Mouse (Mus musculus) ES-E14 (cell line): ENCODE data around the gene Slc35f1. TPM values are rescaled to one million over a fixed set of nuclear protein-coding genes. Genes with fewer than 3 reads are reported as not detected.

Source experiments
- DNase-seq: peaks from one replicate; pipeline ENCODE4 v3.0.0-alpha.2; 2013; ENCODE audit warnings: low read depth, low spot score
- H3K27ac ChIP-seq: 2 replicates; pipeline ENCODE4 v1.5.1; 2012; ENCODE audit warnings: low read depth, mild to moderate bottlenecking, low read length, moderate library complexity, mixed read lengths; ENCODE audit not compliant: poor library complexity, insufficient read depth, severe bottlenecking
- H3K36me3 ChIP-seq: 2 replicates; pipeline ENCODE4 v1.6.1; 2012; ENCODE audit warnings: mild to moderate bottlenecking, low read length, moderate library complexity, mixed read lengths; ENCODE audit not compliant: control insufficient read depth, poor library complexity, insufficient read depth, severe bottlenecking
- H3K4me1 ChIP-seq, 2 experiments: fragments of 150-350 bp in 1 of 2; sonication (generic) in 1 of 2; 2 replicates each; pipeline ENCODE4 v1.6.1; 2012; ENCODE audit warnings: low read length in 2 of 2, mild to moderate bottlenecking in 1 of 2, mixed read lengths in 1 of 2; ENCODE audit not compliant: control insufficient read depth in 2 of 2, insufficient read depth in 2 of 2, poor library complexity in 1 of 2
- H3K4me3 ChIP-seq, 2 experiments: fragments of 150-350 bp in 1 of 2; sonication (generic) in 1 of 2; 2 replicates each; pipeline ENCODE4 v1.5.1; 2012; ENCODE audit warnings: low read length in 2 of 2, low read depth in 1 of 2, mild to moderate bottlenecking in 1 of 2, mixed read lengths in 1 of 2; ENCODE audit not compliant: insufficient read depth in 1 of 2, poor library complexity in 1 of 2, severe bottlenecking in 1 of 2
- H3K9ac ChIP-seq: 2 replicates; pipeline ENCODE4 v1.6.1; 2012; ENCODE audit warnings: low read depth, mild to moderate bottlenecking, low read length, mixed read lengths; ENCODE audit not compliant: poor library complexity, insufficient read depth, severe bottlenecking
- H3K9me3 ChIP-seq: fragments of 150-350 bp; sonication (generic); 2 replicates; pipeline ENCODE4 v1.6.1; 2012; ENCODE audit warnings: low read depth, mild to moderate bottlenecking, low read length; ENCODE audit not compliant: control insufficient read depth, insufficient read depth
- CHD2 ChIP-seq: IDR thresholded peaks from 2 replicates; pipeline ENCODE4 v1.6.1; 2014; ENCODE audit warnings: mild to moderate bottlenecking, low read depth, low read length, inconsistent platforms
- HCFC1 ChIP-seq: IDR thresholded peaks from 2 replicates; pipeline ENCODE4 v1.6.1; 2012; ENCODE audit warnings: low read length, inconsistent platforms, borderline replicate concordance; ENCODE audit not compliant: insufficient read depth
- MAFK ChIP-seq: IDR thresholded peaks from 2 replicates; pipeline ENCODE4 v1.6.1; 2014; ENCODE audit warnings: mild to moderate bottlenecking, low read depth, low read length, inconsistent platforms; ENCODE audit not compliant: insufficient read depth
- ZC3H11A ChIP-seq: IDR thresholded peaks from 2 replicates; pipeline ENCODE4 v1.6.1; 2012; ENCODE audit warnings: low read depth, mild to moderate bottlenecking, inconsistent platforms, low read length, borderline replicate concordance
- ZNF384 ChIP-seq: IDR thresholded peaks from 2 replicates; pipeline ENCODE4 v1.6.1; 2012; ENCODE audit warnings: low read depth, low read length, inconsistent platforms
- in situ Hi-C, 2 experiments: fragments of 600-800 bp; cut with MboI; formaldehyde crosslinking; loops; one replicate each; pipeline ENCODE4 v1.15.1; 2025; ENCODE audit warnings: low sequenced_read_pairs in 2 of 2, inconsistent platforms in 1 of 2; ENCODE audit not compliant: unreplicated experiment in 2 of 2
- total RNA-seq: library from RNA; depleted of rRNA; stranded (reverse); fragments of 300-350 nt; gene quantifications from 2 replicates; pipeline ENCODE4 v1.2.3, GENCODE M21; 2012

Slc35f1 gene
- total RNA-seq, 1 experiment: 0.80 TPM

GRCm38 (mm10) chr10:52904914-52905313 lies 214.6 kb downstream of the Slc35f1 start:
- DNase-seq: no peak
- Histone ChIP-seq H3K27ac (no peak overlapping the region), H3K36me3 (no peaks in the 10 kb centered on the region), H3K4me1 (no peaks in the 10 kb centered on the region), H3K4me3 (no peak overlapping the region), H3K9ac (no peak overlapping the region), H3K9me3 (no peaks in the 10 kb centered on the region)
- in situ Hi-C loops: no loop called here
- TF ChIP-seq ZC3H11A (no peak), CHD2 (no peak), HCFC1 (no peak), MAFK (no peak), ZNF384 (no peak)

GRCm38 (mm10) chr10:52911762-52912161 lies 221.4 kb downstream of the Slc35f1 start:
- no peak for TF ChIP-seq MAFK
- no peak for TF ChIP-seq HCFC1
- TF ChIP-seq ZC3H11A: no peak
- no peak for TF ChIP-seq CHD2
- no peak for TF ChIP-seq ZNF384
- no peak overlapping the region for H3K9ac ChIP-seq

GRCm38 (mm10) chr10:52918715-52919114 lies 228.4 kb downstream of the Slc35f1 start:
- Histone ChIP-seq H3K9me3 (no peaks in the 10 kb centered on the region), H3K4me1 (no peaks in the 10 kb centered on the region), H3K4me3 (no peak overlapping the region), H3K36me3 (no peaks in the 10 kb centered on the region), H3K9ac (no peak overlapping the region), H3K27ac (no peak overlapping the region)
- no peak for TF ChIP-seq CHD2
- TF ChIP-seq ZNF384: no peak
- TF ChIP-seq ZC3H11A: no peak
- no peak for TF ChIP-seq HCFC1
- no peak for TF ChIP-seq MAFK
- no peak for DNase-seq
- in situ Hi-C loops: no loop called here

More at GRCm38 (mm10) chr10:52911762-52912161, 221.4 kb downstream of the Slc35f1 start:
- H3K36me3 ChIP-seq: no peaks in the 10 kb centered on the region
- in situ Hi-C loops: no loop called here
- H3K27ac ChIP-seq: no peak overlapping the region
- H3K9me3 ChIP-seq: no peaks in the 10 kb centered on the region
- no peak for DNase-seq
- no peak overlapping the region for H3K4me3 ChIP-seq
- no peaks in the 10 kb centered on the region for H3K4me1 ChIP-seq

- in situ Hi-C loops: no loop called here
- H3K9me3 ChIP-seq: no peaks in the 10 kb centered on the region
- no peaks in the 10 kb centered on the region for H3K4me1 ChIP-seq
- TF ChIP-seq MAFK (no peak), HCFC1 (no peak), CHD2 (no peak), ZNF384 (no peak), ZC3H11A (no peak)
- H3K4me3 ChIP-seq: no peak overlapping the region
- no peak overlapping the region for H3K27ac ChIP-seq
- no peaks in the 10 kb centered on the region for H3K36me3 ChIP-seq
- no peak overlapping the region for H3K9ac ChIP-seq
- DNase-seq: no peak
Measured at GRCm38 (mm10) chr10:52923143-52923542, 232.8 kb downstream of the Slc35f1 start.

- TF ChIP-seq MAFK (no peak), CHD2 (no peak), HCFC1 (no peak), ZNF384 (no peak), ZC3H11A (no peak)
- no peak for DNase-seq
- no peaks in the 10 kb centered on the region for H3K36me3 ChIP-seq
- no peaks in the 10 kb centered on the region for H3K9me3 ChIP-seq
- H3K9ac ChIP-seq: no peak overlapping the region
- no peak overlapping the region for H3K27ac ChIP-seq
- no peaks in the 10 kb centered on the region for H3K4me1 ChIP-seq
- no peak overlapping the region for H3K4me3 ChIP-seq
- in situ Hi-C loops: no loop called here
Measured at GRCm38 (mm10) chr10:52926330-52926729, 236.0 kb downstream of the Slc35f1 start.
